In the genomic region with DNA sequence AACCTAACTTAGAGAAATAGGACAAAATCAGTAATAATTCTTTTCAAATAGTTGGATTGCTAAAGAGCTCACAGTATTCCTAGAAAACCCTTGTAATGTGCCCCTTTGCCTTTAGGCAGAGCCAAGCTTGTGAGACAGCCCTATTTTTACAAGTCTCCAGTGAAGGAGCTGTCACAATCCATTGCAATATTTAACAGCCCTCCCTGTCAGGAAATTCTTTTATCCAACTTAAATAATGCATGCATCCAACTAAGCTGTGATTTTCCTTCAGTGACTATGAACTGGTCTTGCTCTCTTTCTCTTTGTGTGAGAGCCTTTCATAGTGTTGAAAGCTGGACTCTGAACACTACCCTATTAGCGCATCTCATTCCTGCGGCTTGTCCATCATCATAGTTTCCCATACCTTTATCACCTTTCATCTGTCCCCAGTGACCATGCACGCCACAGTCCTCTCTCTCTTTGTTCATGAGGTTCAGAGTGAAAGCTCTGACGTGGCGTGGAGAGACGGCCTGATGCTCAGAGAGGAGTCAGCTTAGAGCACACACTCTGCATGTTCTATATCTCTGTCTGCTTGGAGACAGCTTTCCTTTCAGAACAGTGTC, we compare ENCODE assay signal across 12 mouse cellular contexts.
A peak's percentile ranks its signal among the peaks of the same experiment; 100 is the strongest.
DNase-seq lines count a peak whose midpoint lies in the region; ATAC-seq and TF ChIP-seq lines count a peak whose summit lies in the region.
"Had no signal": no experiment of that assay in that cellular context is flagged by ENCODE, and none has a peak within 500 bp of the region (broad histone marks: within the 10 kb centered on the region; RNA-seq: fewer than 3 reads in every experiment).

No protein-coding gene starts in this region.

- H3K9me3 ChIP-seq in hindbrain, embryonic 13.5 days, result no peaks in the 10 kb centered on the region
- H3K9me3 ChIP-seq in midbrain, embryonic 16.5 days (replicated peaks; ENCODE audit: control insufficient read depth, low read length, poor library complexity, severe bottlenecking), result no peaks in the 10 kb centered on the region
- H3K9me3 ChIP-seq: G1E had no signal

- H3K4me1 ChIP-seq in hindbrain, embryonic 13.5 days (replicated peaks), result peaks cover 23% of the 10 kb centered on the region
- H3K4me1 ChIP-seq in midbrain, embryonic 16.5 days (ENCODE audit: control insufficient read depth, insufficient read depth, low read length), result peaks cover 5% of the 10 kb centered on the region

- H3K36me3 ChIP-seq in hindbrain, embryonic 13.5 days, result no peaks in the 10 kb centered on the region
- H3K36me3 ChIP-seq in midbrain, embryonic 16.5 days (ENCODE audit: control insufficient read depth, insufficient read depth, low read length), result no peaks in the 10 kb centered on the region
- H3K36me3 ChIP-seq: G1E had no signal

- peak; percentile 39; the same call in 1 of the 2 replicates for ATAC-seq in hindbrain, embryonic 13.5 days (ENCODE audit: low FRiP score)
- ATAC-seq in midbrain, embryonic 16.5 days, result peak; percentile 70

- no peak overlapping the region for H3K4me3 ChIP-seq in gastrocnemius, adult 2 months
- no peak overlapping the region for H3K4me3 ChIP-seq in layer of hippocampus, adult 2 months
- H3K4me3 ChIP-seq in hindbrain, embryonic 13.5 days, result no peak overlapping the region
- no peak overlapping the region for H3K4me3 ChIP-seq in midbrain, embryonic 16.5 days (ENCODE audit: low read depth, low read length)
- H3K4me3 ChIP-seq: embryonic facial prominence, embryonic 10.5 days had no signal

- peak overlapping the region; percentile 76; the same call in 1 of the 2 replicates for H3K27ac ChIP-seq in gastrocnemius, adult 2 months
- peak overlapping the region; percentile 28; the same call in 1 of the 2 replicates for H3K27ac ChIP-seq in layer of hippocampus, adult 2 months
- peak overlapping the region; percentile 49 for H3K27ac ChIP-seq in hindbrain, embryonic 13.5 days
- peak overlapping the region; percentile 65 for H3K27ac ChIP-seq in midbrain, embryonic 16.5 days (ENCODE audit: low read length)
- H3K27ac ChIP-seq: embryonic facial prominence, embryonic 10.5 days had no signal

- TF ChIP-seq CTCF in gastrocnemius, adult 2 months (IDR thresholded peaks at IDR 0.05), result no peak
- TF ChIP-seq CTCF in layer of hippocampus, adult 2 months (conservative IDR thresholded peaks at IDR 0.05), result no peak

- H3K27me3 ChIP-seq in hindbrain, embryonic 13.5 days, result no peaks in the 10 kb centered on the region
- no peaks in the 10 kb centered on the region for H3K27me3 ChIP-seq in midbrain, embryonic 16.5 days (ENCODE audit: control insufficient read depth, insufficient read depth, low read depth, low read length)

- H3K4me2 ChIP-seq in hindbrain, embryonic 13.5 days, result no peak overlapping the region
- no peak overlapping the region for H3K4me2 ChIP-seq in midbrain, embryonic 16.5 days (ENCODE audit: low read length)
- H3K4me2 ChIP-seq: liver, embryonic 11.5 days had no signal

- intact Hi-C loops in gastrocnemius, adult 2 months (cut with DNase I), result no loop called here

- no peak overlapping the region for H3K9ac ChIP-seq in hindbrain, embryonic 13.5 days
- H3K9ac ChIP-seq in midbrain, embryonic 16.5 days (ENCODE audit: low read depth, low read length), result no peak overlapping the region

- 60% methylated on average over 6 of the region's 6 CpGs for WGBS in hindbrain, embryonic 13.5 days
- 44% methylated on average over 6 of the region's 6 CpGs for WGBS in midbrain, embryonic 16.5 days

- DNase-seq in gastrocnemius, adult 2 months, result no peak
- no peak for DNase-seq in gastrocnemius, adult 8-10 months (ENCODE audit: low spot score in 2 of 2)
- no peak for DNase-seq in layer of hippocampus, adult 2 months (ENCODE audit: low spot score in 2 of 2)
- DNase-seq in layer of hippocampus, adult 8-10 months (ENCODE audit: low spot score in 2 of 2), result no peak
- no peak for DNase-seq in cerebellum, postnatal 10 days
- DNase-seq in right cerebral cortex, adult 18-20 months, result no peak
- DNase-seq: cerebellum, adult 9-10 months had no signal
